Mouse (Mus musculus) heart, embryonic 13.5 days (tissue): ENCODE measurements around the gene Adgrb3. TPM values are rescaled to one million over a fixed set of nuclear protein-coding genes. Genes with fewer than 3 reads are reported as not detected.
"Not testable (repeated sequence)": the region's sequence is repeated elsewhere in the genome, so short reads cannot be mapped to it uniquely, and the experiment has no call there.

ENCODE experiments used
- ATAC-seq: fragments of 200-750 bp; cut with Nextera tagmentation; 2 replicates; pipeline ENCODE4 v1.8.0; 2017; ENCODE audit warnings: moderate TSS enrichment; ENCODE audit not compliant: insufficient number of reproducible peaks, low FRiP score, low TSS enrichment; ENCODE audit errors: extremely low read depth
- H3K27ac ChIP-seq: fragments of 300-500 bp; sonication (generic); replicated peaks from 2 replicates; pipeline ENCODE4 v1.5.1; 2015; ENCODE audit warnings: moderate library complexity, mild to moderate bottlenecking, inconsistent platforms
- H3K27me3 ChIP-seq: fragments of 300-500 bp; sonication (generic); replicated peaks from 2 replicates; pipeline ENCODE4 v1.6.1; 2015; ENCODE audit warnings: mild to moderate bottlenecking, inconsistent platforms
- H3K36me3 ChIP-seq: fragments of 300-500 bp; sonication (generic); 2 replicates; pipeline ENCODE4 v1.6.1; 2015; ENCODE audit warnings: mild to moderate bottlenecking, inconsistent platforms
- H3K4me1 ChIP-seq: fragments of 300-500 bp; sonication (generic); 2 replicates; pipeline ENCODE4 v1.6.1; 2015; ENCODE audit warnings: inconsistent platforms
- H3K4me2 ChIP-seq: fragments of 300-500 bp; sonication (generic); 2 replicates; pipeline ENCODE4 v1.6.1; 2015; ENCODE audit warnings: inconsistent platforms, mild to moderate bottlenecking, moderate library complexity
- H3K4me3 ChIP-seq: fragments of 300-500 bp; sonication (generic); 2 replicates; pipeline ENCODE4 v1.5.1; 2015; ENCODE audit warnings: moderate library complexity, mild to moderate bottlenecking, inconsistent platforms
- H3K9ac ChIP-seq: fragments of 300-500 bp; sonication (generic); 2 replicates; pipeline ENCODE4 v1.6.1; 2015; ENCODE audit warnings: inconsistent platforms, mild to moderate bottlenecking, moderate library complexity
- H3K9me3 ChIP-seq: fragments of 300-500 bp; sonication (generic); 2 replicates; pipeline ENCODE4 v1.6.1; 2016; ENCODE audit warnings: inconsistent platforms
- WGBS: fragments of 180-500 bp; shearing (Covaris S2); methylation state at CpG from one replicate; pipeline ENCODE4 v1.1.7; 2015; ENCODE audit warnings: mixed read lengths; 5-methylcytosine and 5-hydroxymethylcytosine counted together
- polyA plus RNA-seq: library from polyadenylated mRNA; unstranded; fragments of >200 nt; fragmentation: Nextera tagmentation; extraction: Ambion mirVana; gene quantifications from 2 replicates; pipeline ENCODE4 v1.2.1, GENCODE M21; 2015

Gene Adgrb3
- polyA plus RNA-seq, 1 experiment from 2014 or later, result 0.21 TPM

DNA sequence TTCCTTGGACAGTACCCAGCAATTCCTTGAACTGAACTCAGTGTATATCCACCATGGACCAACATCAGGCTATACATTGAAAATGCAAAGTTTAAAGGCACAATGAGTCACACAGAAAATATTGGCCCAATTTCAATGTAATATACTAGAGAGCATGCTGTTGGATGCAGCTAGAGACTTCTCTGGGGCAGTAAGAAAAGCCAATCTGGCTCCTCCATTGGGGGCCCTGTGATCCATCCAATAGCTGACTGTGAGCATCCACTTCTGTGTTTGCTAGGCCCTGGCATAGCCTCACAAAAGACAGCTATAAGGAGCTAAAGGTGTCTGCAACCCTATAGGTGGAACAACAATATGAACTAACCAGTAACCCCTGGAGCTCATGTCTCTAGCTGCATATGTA, 218.7 kb downstream of the Adgrb3 start:
- not testable (repeated sequence) for H3K4me1 ChIP-seq, H3K9me3 ChIP-seq, H3K4me3 ChIP-seq, H3K9ac ChIP-seq, H3K36me3 ChIP-seq, H3K4me2 ChIP-seq, H3K27ac ChIP-seq, ATAC-seq, H3K27me3 ChIP-seq

DNA sequence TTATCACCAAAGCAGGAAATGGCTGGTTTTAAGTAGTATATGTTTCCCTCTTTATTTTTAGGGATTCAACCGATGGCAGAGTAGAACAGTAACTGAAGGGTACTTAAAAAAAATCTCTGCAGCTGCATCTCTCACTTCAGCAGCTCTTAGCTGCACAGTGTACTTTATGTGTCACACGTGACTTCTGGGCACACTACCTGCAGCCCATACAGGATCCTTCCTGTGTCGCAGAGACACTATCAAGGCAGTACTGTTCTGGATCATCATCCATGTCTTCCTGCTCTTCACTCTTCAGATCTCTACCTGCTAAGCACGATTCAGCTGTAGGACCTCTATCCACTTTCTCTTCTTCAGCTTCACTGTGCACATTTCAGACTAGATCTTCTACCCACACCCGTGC, 230.6 kb downstream of the Adgrb3 start:
- no peaks in the 10 kb centered on the region for H3K36me3 ChIP-seq
- no peaks in the 10 kb centered on the region for H3K4me1 ChIP-seq
- no peaks in the 10 kb centered on the region for H3K27me3 ChIP-seq
- WGBS, result 70% methylated on average over 5 of the region's 5 CpGs
- H3K27ac ChIP-seq, result no peak overlapping the region
- no peak overlapping the region for H3K4me2 ChIP-seq
- ATAC-seq, result no peak
- no peaks in the 10 kb centered on the region for H3K9me3 ChIP-seq
- H3K4me3 ChIP-seq, result no peak overlapping the region
- H3K9ac ChIP-seq, result no peak overlapping the region

DNA sequence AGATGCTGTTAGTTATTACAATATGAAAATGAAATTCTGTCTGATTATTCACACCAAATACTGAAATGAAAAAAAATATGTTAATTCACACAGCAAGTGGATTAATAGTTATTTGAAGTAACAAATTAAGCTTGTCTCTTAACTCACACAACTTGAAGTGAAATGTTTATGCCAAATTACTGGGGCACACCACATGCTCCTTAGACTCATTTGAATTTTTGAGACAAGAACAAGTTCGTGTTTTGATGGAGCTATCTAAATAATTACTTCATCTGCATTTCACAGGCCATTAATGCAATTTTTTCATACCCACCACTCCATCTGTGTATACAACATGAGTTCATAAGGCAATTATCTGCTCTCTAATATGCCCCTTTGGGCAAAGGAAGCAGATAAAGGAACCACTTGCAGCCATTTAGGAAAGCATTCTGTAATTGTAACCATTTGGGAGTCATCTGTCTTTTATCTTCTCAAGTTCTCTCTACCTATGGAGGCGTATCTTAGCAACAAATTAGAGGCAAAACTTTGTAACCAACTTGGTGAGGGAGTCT, 240.9 kb downstream of the Adgrb3 start:
- no peak overlapping the region for H3K27ac ChIP-seq
- no peaks in the 10 kb centered on the region for H3K4me1 ChIP-seq
- no peaks in the 10 kb centered on the region for H3K27me3 ChIP-seq
- H3K9ac ChIP-seq, result no peak overlapping the region
- no peak overlapping the region for H3K4me2 ChIP-seq
- ATAC-seq, result no peak
- WGBS, result 54% methylated on average over 2 of the region's 2 CpGs
- no peaks in the 10 kb centered on the region for H3K9me3 ChIP-seq
- H3K4me3 ChIP-seq, result no peak overlapping the region
- no peaks in the 10 kb centered on the region for H3K36me3 ChIP-seq

DNA sequence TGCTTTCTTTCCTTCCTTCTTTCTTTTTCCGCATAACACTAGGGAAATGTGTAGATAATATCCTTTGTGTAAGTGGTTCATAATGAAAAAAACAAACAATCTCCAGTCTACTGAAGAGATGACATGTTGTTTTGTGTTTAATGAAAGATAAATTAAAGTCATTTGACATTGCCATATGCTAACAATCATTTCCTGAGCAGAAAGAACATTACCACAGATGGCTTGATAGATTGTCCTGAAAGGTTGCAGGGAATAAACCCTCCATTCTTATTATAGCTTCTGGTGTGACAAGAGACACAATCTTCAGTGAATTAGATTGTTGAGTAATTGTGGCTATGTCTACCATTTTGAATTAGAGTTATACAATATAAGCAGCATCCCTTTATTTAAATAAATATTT, 247.8 kb downstream of the Adgrb3 start:
- Histone ChIP-seq H3K27me3 (no peaks in the 10 kb centered on the region), H3K4me3 (no peak overlapping the region), H3K36me3 (no peaks in the 10 kb centered on the region), H3K9ac (no peak overlapping the region), H3K4me1 (no peaks in the 10 kb centered on the region), H3K9me3 (no peaks in the 10 kb centered on the region), H3K4me2 (no peak overlapping the region), H3K27ac (no peak overlapping the region)
- ATAC-seq, result no peak
- 77% methylated on average over 1 of the region's 1 CpGs for WGBS

DNA sequence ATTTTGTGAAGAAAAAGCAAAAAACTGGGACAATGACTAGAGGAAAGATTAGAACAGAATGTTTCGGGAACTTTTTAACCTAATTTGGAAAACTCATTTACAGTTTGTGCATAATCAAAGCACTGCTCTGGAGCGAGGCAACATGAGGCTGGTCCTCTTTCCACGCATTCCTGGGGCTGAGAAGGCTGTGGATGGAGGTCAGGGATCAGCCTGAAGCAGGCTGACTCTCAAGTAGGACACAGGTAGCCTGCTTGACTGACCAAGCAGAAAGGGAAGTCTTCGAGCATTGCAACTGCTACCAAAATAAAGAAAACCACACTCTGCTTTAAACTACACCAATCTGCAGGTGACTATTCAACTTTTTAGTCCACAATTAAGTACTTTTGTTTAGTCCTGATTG, 251.7 kb downstream of the Adgrb3 start:
- no peak overlapping the region for H3K4me2 ChIP-seq
- H3K27me3 ChIP-seq, result no peaks in the 10 kb centered on the region
- no peaks in the 10 kb centered on the region for H3K9me3 ChIP-seq
- no peaks in the 10 kb centered on the region for H3K36me3 ChIP-seq
- H3K4me1 ChIP-seq, result no peaks in the 10 kb centered on the region
- no peak overlapping the region for H3K9ac ChIP-seq
- H3K27ac ChIP-seq, result no peak overlapping the region
- WGBS, result 68% methylated on average over 4 of the region's 4 CpGs
- no peak for ATAC-seq
- H3K4me3 ChIP-seq, result no peak overlapping the region

DNA sequence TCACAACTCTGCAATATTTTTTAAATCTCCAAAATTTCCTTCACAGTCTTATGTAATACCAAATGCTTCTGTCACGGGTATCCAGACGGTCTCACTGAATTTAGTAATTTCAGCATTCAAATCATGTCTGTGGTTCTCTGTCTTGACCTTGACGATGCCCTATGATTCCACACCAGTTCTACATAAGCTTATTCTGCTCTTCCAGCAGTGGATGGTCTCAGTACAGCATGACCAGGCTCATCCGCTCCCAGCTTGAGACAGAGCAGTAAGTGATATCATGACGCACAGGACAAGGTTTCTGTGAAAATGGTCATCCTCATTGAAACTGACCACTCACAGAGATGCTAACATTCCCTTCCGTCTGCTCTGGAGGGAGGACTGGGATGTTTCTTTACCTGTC, 252.9 kb downstream of the Adgrb3 start:
- Histone ChIP-seq H3K4me3 (no peak overlapping the region), H3K4me2 (no peak overlapping the region), H3K4me1 (no peaks in the 10 kb centered on the region), H3K36me3 (no peaks in the 10 kb centered on the region), H3K9me3 (no peaks in the 10 kb centered on the region), H3K27me3 (no peaks in the 10 kb centered on the region), H3K27ac (no peak overlapping the region), H3K9ac (no peak overlapping the region)
- ATAC-seq, result no peak
- 74% methylated on average over 6 of the region's 6 CpGs for WGBS

DNA sequence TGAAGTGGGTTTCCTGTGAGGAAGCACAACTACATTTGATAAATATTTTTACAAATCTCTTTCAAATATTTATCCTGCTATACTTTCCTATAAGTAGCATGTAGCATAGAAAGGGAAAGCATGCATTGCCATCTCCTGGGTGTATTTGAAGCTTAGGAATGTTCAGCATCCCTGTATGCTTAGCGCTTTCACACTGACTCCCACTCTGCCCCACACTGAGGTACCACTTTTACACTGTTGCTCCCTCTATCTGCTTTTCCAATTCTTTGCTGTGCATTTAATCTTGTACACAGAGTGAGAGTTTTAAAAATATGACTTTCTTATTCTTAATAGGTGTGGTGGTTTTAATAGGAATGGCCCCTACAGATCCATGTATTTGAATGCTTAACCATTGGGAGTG, 261.4 kb downstream of the Adgrb3 start:
- H3K9ac ChIP-seq, result no peak overlapping the region
- no peak for ATAC-seq
- no peak overlapping the region for H3K4me2 ChIP-seq
- no peak overlapping the region for H3K4me3 ChIP-seq
- WGBS, result 84% methylated on average over 1 of the region's 1 CpGs
- H3K36me3 ChIP-seq, result no peaks in the 10 kb centered on the region
- no peaks in the 10 kb centered on the region for H3K4me1 ChIP-seq
- no peaks in the 10 kb centered on the region for H3K27me3 ChIP-seq
- no peak overlapping the region for H3K27ac ChIP-seq
- H3K9me3 ChIP-seq, result no peaks in the 10 kb centered on the region

DNA sequence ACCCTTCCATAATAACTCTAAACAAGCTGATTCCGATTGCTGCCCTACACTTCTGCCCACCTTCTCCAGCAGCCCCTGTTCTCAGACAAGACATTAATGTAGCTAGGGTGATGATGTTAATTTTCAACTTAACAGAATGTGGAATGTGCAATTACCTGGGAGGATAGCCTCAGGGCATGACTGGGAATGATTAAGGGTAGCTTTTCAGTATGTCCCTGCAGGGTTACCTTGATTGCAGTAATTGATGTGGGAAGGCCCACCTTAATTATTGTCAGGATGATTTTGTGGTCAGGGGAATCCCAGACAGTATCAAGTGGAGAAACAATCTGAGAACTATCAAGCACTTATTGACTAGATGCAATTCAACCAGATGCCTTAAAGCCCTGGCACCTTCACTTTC, 283.4 kb downstream of the Adgrb3 start:
- Histone ChIP-seq H3K36me3 (no peaks in the 10 kb centered on the region), H3K27me3 (no peaks in the 10 kb centered on the region), H3K4me2 (no peak overlapping the region), H3K9ac (no peak overlapping the region), H3K4me1 (no peaks in the 10 kb centered on the region), H3K4me3 (no peak overlapping the region), H3K9me3 (no peaks in the 10 kb centered on the region), H3K27ac (no peak overlapping the region)
- WGBS, result 68% methylated on average over 1 of the region's 1 CpGs
- no peak for ATAC-seq

DNA sequence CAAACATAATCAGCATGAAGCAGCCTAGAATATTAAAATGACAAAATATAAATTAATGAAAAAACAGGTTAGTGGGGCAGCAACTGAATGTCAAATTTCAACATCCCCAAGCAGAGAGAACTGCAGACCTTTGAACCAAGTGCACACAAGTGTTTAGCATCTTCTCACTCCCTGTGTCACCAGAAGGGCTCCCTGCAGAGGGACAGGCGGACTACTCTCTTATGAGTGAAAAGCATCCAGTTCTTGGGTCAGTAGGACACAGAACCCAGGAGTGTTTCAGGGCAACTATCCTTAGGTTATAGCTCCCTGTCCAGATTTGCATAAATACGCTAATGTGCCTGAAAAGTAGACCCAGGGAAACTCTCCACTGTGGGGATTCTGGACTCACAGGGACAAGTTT, 285.6 kb downstream of the Adgrb3 start:
- no peaks in the 10 kb centered on the region for H3K27me3 ChIP-seq
- no peak for ATAC-seq
- no peak overlapping the region for H3K27ac ChIP-seq
- H3K4me1 ChIP-seq, result no peaks in the 10 kb centered on the region
- no peak overlapping the region for H3K4me3 ChIP-seq
- H3K36me3 ChIP-seq, result no peaks in the 10 kb centered on the region
- H3K9me3 ChIP-seq, result no peaks in the 10 kb centered on the region
- WGBS, result 55% methylated on average over 2 of the region's 2 CpGs
- H3K4me2 ChIP-seq, result no peak overlapping the region
- no peak overlapping the region for H3K9ac ChIP-seq

DNA sequence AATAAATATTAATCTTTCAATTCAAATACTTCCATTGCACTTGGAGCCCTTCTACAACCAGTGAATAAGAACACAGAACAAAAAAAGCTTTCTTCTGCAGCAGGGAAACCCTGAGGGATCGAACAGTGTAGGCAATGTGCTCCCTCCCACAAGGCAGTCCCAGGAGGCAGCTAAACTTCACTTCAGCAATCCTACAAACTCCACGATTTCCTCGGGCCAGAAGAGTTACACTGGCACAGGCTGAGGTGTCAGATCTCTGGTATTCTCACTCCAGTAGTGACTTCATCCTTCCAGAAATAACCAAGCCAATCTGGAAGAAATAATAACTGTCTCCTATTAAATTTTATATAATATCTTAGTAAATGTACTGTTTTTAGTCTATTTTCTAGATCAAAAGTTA, 286.6 kb downstream of the Adgrb3 start:
- no peak overlapping the region for H3K9ac ChIP-seq
- H3K27me3 ChIP-seq, result no peaks in the 10 kb centered on the region
- H3K9me3 ChIP-seq, result no peaks in the 10 kb centered on the region
- H3K4me1 ChIP-seq, result no peaks in the 10 kb centered on the region
- H3K4me2 ChIP-seq, result no peak overlapping the region
- no peaks in the 10 kb centered on the region for H3K36me3 ChIP-seq
- WGBS, result 38% methylated on average over 3 of the region's 3 CpGs
- ATAC-seq, result no peak
- H3K27ac ChIP-seq, result no peak overlapping the region
- H3K4me3 ChIP-seq, result no peak overlapping the region

DNA sequence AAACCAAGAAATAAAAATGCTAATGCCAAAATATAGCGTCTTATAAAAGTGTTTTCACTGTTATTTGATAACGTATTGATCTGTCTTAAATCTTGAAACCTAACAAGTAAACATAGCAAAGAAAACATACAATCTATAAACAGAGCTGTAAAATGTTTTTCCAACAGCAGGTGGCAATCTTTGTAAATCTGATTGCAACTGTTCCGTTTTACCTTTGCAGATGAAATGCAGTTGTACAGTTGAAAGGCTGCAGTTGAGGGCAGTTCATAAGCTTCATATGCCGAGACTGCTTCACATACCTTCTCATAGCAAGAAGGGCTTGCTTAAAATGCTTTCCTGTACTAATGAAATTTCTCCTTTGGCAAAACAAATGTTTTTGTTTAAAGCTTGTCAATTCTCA, 302.5 kb downstream of the Adgrb3 start:
- Histone ChIP-seq H3K36me3 (no peaks in the 10 kb centered on the region), H3K9me3 (no peaks in the 10 kb centered on the region), H3K4me1 (no peaks in the 10 kb centered on the region), H3K27ac (no peak overlapping the region), H3K4me3 (no peak overlapping the region), H3K4me2 (no peak overlapping the region), H3K9ac (no peak overlapping the region), H3K27me3 (no peaks in the 10 kb centered on the region)
- ATAC-seq, result no peak
- 57% methylated on average over 4 of the region's 4 CpGs for WGBS

DNA sequence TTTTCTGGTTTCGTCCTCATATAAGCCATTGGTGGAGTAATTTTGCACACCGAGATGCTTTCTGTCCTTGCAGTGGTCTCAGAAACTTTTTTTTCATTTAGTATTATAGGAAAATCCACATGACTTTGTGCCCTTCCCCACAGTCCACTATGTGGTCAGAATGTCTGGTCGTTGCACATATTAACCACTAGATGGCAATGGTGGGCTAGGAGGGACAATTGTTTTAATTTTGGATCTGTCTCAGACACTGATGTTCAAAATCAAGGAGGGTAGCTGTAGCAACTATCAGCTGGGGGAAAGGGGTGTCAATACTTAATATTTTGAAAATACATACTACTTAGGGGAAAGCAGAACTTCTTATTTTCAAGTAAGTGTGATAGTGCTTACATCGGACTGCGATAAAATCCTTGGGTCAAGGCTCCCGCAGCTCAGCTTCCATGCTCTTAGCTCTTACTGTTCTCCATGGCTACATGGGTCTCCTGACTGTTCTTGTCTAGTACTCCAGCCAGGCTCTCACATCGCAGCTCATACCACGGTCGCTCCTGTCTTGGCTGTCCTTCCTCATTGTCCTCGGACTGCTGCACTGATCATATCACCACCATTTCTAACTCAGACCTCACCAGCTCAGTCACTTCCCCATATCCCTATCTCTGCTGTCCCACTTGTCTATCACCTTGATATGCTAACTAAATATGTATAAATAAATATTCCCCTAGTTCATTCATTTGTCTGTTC, 319.0 kb downstream of the Adgrb3 start:
- H3K27me3 ChIP-seq, result no peaks in the 10 kb centered on the region
- no peaks in the 10 kb centered on the region for H3K36me3 ChIP-seq
- ATAC-seq, result no peak
- no peak overlapping the region for H3K4me2 ChIP-seq
- 48% methylated on average over 10 of the region's 10 CpGs for WGBS
- H3K27ac ChIP-seq, result no peak overlapping the region
- H3K9me3 ChIP-seq, result no peaks in the 10 kb centered on the region
- H3K4me3 ChIP-seq, result no peak overlapping the region
- no peaks in the 10 kb centered on the region for H3K4me1 ChIP-seq
- no peak overlapping the region for H3K9ac ChIP-seq
